Mouse (Mus musculus) MEL (cell line): Measurements from ENCODE around the gene Zfp212. TPM values are rescaled to one million over a fixed set of nuclear protein-coding genes. Genes with fewer than 3 reads are reported as not detected.

Experiments used
- DNase-seq: peaks from one replicate; pipeline ENCODE4 v3.0.0; 2011; ENCODE audit warnings: low read depth, low spot score
- H3K27ac ChIP-seq: 2 replicates; pipeline ENCODE4 v1.5.1; 2012; ENCODE audit warnings: low read depth, mild to moderate bottlenecking, control low read depth, low read length, moderate library complexity; ENCODE audit not compliant: control insufficient read depth
- H3K27me3 ChIP-seq, 2 experiments: fragments of 150-350 bp in 1 of 2; sonication (generic) in 1 of 2; 2 replicates each; pipeline ENCODE4 v1.6.1; 2012; ENCODE audit warnings: low read length in 2 of 2, mild to moderate bottlenecking in 2 of 2, improper control_type of control experiment in 1 of 2, moderate library complexity in 1 of 2; ENCODE audit not compliant: insufficient read depth in 2 of 2, control insufficient read depth in 1 of 2
- H3K36me3 ChIP-seq, 2 experiments: 2 replicates each; pipeline ENCODE4 v1.6.1; 2012 to 2014; ENCODE audit warnings: low read length in 2 of 2, improper control_type of control experiment in 1 of 2, inconsistent platforms in 1 of 2, mild to moderate bottlenecking in 1 of 2; ENCODE audit not compliant: insufficient read depth in 2 of 2, control insufficient read depth in 1 of 2
- H3K4me1 ChIP-seq, 2 experiments: fragments of 150-350 bp in 1 of 2; sonication (generic) in 1 of 2; 2 replicates each; pipeline ENCODE4 v1.6.1; 2012; ENCODE audit warnings: low read length in 2 of 2, improper control_type of control experiment in 1 of 2, mild to moderate bottlenecking in 1 of 2; ENCODE audit not compliant: insufficient read depth in 2 of 2, control insufficient read depth in 1 of 2
- H3K4me3 ChIP-seq, 2 experiments: fragments of 150-350 bp in 1 of 2; sonication (generic) in 1 of 2; 2 replicates each; pipeline ENCODE4 v1.5.1; 2012; ENCODE audit warnings: low read depth in 2 of 2, low read length in 2 of 2, mild to moderate bottlenecking in 2 of 2, moderate library complexity in 2 of 2, control low read depth in 1 of 2, improper control_type of control experiment in 1 of 2; ENCODE audit not compliant: control insufficient read depth in 1 of 2, insufficient read depth in 1 of 2
- H3K79me2 ChIP-seq: 2 replicates; pipeline ENCODE4 v1.6.1; 2012; ENCODE audit warnings: mild to moderate bottlenecking, low read length, moderate library complexity; ENCODE audit not compliant: control insufficient read depth, poor library complexity, insufficient read depth
- H3K9ac ChIP-seq: 2 replicates; pipeline ENCODE4 v1.6.1; 2012; ENCODE audit warnings: low read depth, mild to moderate bottlenecking, control low read depth, low read length, moderate library complexity; ENCODE audit not compliant: control insufficient read depth, poor library complexity, severe bottlenecking
- H3K9me3 ChIP-seq: fragments of 150-350 bp; sonication (generic); replicated peaks from 2 replicates; pipeline ENCODE4 v1.6.1; 2012; ENCODE audit warnings: mild to moderate bottlenecking, low read length, improper control_type of control experiment, moderate library complexity; ENCODE audit not compliant: insufficient read depth
- BHLHE40 ChIP-seq: IDR thresholded peaks from 2 replicates; pipeline ENCODE4 v1.6.1; 2012; ENCODE audit warnings: low read depth, mild to moderate bottlenecking, inconsistent platforms, low read length, improper control_type of control experiment, borderline replicate concordance
- CTCF ChIP-seq, 3 experiments: IDR thresholded peaks in 2 of 3; conservative IDR thresholded peaks in 1 of 3; 2 replicates each; pipeline ENCODE4 v1.5.1; 2011 to 2012; ENCODE audit warnings: low read length in 3 of 3, low read depth in 2 of 3, mild to moderate bottlenecking in 2 of 3, improper control_type of control experiment in 1 of 3, inconsistent platforms in 1 of 3, mixed read lengths in 1 of 3, moderate library complexity in 1 of 3; ENCODE audit not compliant: control insufficient read depth in 1 of 3, insufficient read depth in 1 of 3, poor library complexity in 1 of 3, severe bottlenecking in 1 of 3
- E2F4 ChIP-seq: IDR thresholded peaks from 2 replicates; pipeline ENCODE4 v1.6.1; 2011; ENCODE audit warnings: low read depth, low read length, improper control_type of control experiment, borderline replicate concordance
- ELF1 ChIP-seq: IDR thresholded peaks from 2 replicates; pipeline ENCODE4 v1.6.1; 2014; ENCODE audit warnings: low read depth, mild to moderate bottlenecking, inconsistent platforms, low read length, improper control_type of control experiment, moderate library complexity
- EP300 ChIP-seq, 2 experiments: IDR thresholded peaks; 2 replicates each; pipeline ENCODE4 v1.6.1; 2011; ENCODE audit warnings: improper control_type of control experiment in 2 of 2, low read length in 2 of 2, low read depth in 1 of 2, mild to moderate bottlenecking in 1 of 2
- GATA1 ChIP-seq: IDR thresholded peaks from 2 replicates; pipeline ENCODE4 v1.6.1; 2011; ENCODE audit warnings: low read depth, low read length, improper control_type of control experiment
- HCFC1 ChIP-seq: IDR thresholded peaks from 2 replicates; pipeline ENCODE4 v1.6.1; 2012; ENCODE audit warnings: low read depth, mild to moderate bottlenecking, inconsistent platforms, low read length, improper control_type of control experiment, moderate library complexity
- JUND ChIP-seq: IDR thresholded peaks from 2 replicates; pipeline ENCODE4 v1.6.1; 2011; ENCODE audit warnings: low read depth, mild to moderate bottlenecking, improper control_type of control experiment, low read length
- KAT2A ChIP-seq: conservative IDR thresholded peaks from 2 replicates; pipeline ENCODE4 v1.6.1; 2012; ENCODE audit warnings: low read depth, low read length, improper control_type of control experiment, inconsistent platforms
- MAFK ChIP-seq: IDR thresholded peaks from 2 replicates; pipeline ENCODE4 v1.6.1; 2011; ENCODE audit warnings: low read depth, mild to moderate bottlenecking, low read length, improper control_type of control experiment, borderline replicate concordance
- MEF2A ChIP-seq: IDR thresholded peaks from 2 replicates; pipeline ENCODE4 v1.6.1; 2014; ENCODE audit warnings: low read depth, mild to moderate bottlenecking, inconsistent platforms, low read length, improper control_type of control experiment; ENCODE audit not compliant: poor library complexity, insufficient replicate concordance, severe bottlenecking; ENCODE audit errors: extremely low read depth
- MYC ChIP-seq: IDR thresholded peaks from 2 replicates; pipeline ENCODE4 v1.6.1; 2011; ENCODE audit warnings: low read depth, mild to moderate bottlenecking, low read length, improper control_type of control experiment, moderate library complexity
- NELFE ChIP-seq: IDR thresholded peaks from 2 replicates; pipeline ENCODE4 v1.6.1; 2011; ENCODE audit warnings: low read depth, low read length, improper control_type of control experiment
- NRF1 ChIP-seq: IDR thresholded peaks from 2 replicates; pipeline ENCODE4 v1.6.1; 2014; ENCODE audit warnings: low read depth, mild to moderate bottlenecking, inconsistent platforms, low read length, improper control_type of control experiment, moderate library complexity; ENCODE audit not compliant: poor library complexity, insufficient read depth, severe bottlenecking
- POLR2A ChIP-seq, 2 experiments: IDR thresholded peaks; 2 replicates each; pipeline ENCODE4 v1.6.1; 2011 to 2012; ENCODE audit warnings: low read length in 2 of 2, mild to moderate bottlenecking in 2 of 2, control low read depth in 1 of 2, improper control_type of control experiment in 1 of 2, low read depth in 1 of 2, moderate library complexity in 1 of 2; ENCODE audit not compliant: control insufficient read depth in 1 of 2, insufficient read depth in 1 of 2, poor library complexity in 1 of 2
- POLR2AphosphoS2 ChIP-seq: IDR thresholded peaks from 2 replicates; pipeline ENCODE4 v1.6.1; 2011; ENCODE audit warnings: low read length, improper control_type of control experiment
- POLR2AphosphoS5 ChIP-seq: IDR thresholded peaks from 2 replicates; pipeline ENCODE4 v1.6.1; 2012; ENCODE audit warnings: low read depth, borderline replicate concordance, mild to moderate bottlenecking, inconsistent platforms, low read length, moderate library complexity, mixed read lengths
- RCOR1 ChIP-seq: IDR thresholded peaks from 2 replicates; pipeline ENCODE4 v1.6.1; 2012; ENCODE audit warnings: low read depth, mild to moderate bottlenecking, inconsistent platforms, low read length, improper control_type of control experiment
- SIN3A ChIP-seq: IDR thresholded peaks from 2 replicates; pipeline ENCODE4 v1.6.1; 2012; ENCODE audit warnings: low read length, improper control_type of control experiment, inconsistent platforms
- SMC3 ChIP-seq: IDR thresholded peaks from 2 replicates; pipeline ENCODE4 v1.6.1; 2011; ENCODE audit warnings: low read depth, low read length, improper control_type of control experiment
- TBP ChIP-seq: IDR thresholded peaks from 2 replicates; pipeline ENCODE4 v1.8.0; 2011; ENCODE audit warnings: low read depth, low read length, improper control_type of control experiment
- TCF12 ChIP-seq: IDR thresholded peaks from 2 replicates; pipeline ENCODE4 v1.6.1; 2014; ENCODE audit warnings: low read depth, mild to moderate bottlenecking, inconsistent platforms, low read length, improper control_type of control experiment, moderate library complexity
- ZC3H11A ChIP-seq: IDR thresholded peaks from 2 replicates; pipeline ENCODE4 v1.6.1; 2012; ENCODE audit warnings: low read depth, mild to moderate bottlenecking, inconsistent platforms, low read length, improper control_type of control experiment
- ZKSCAN1 ChIP-seq: IDR thresholded peaks from 2 replicates; pipeline ENCODE4 v1.6.1; 2012; ENCODE audit warnings: low read depth, mild to moderate bottlenecking, inconsistent platforms, low read length, improper control_type of control experiment, moderate library complexity
- ZMIZ1 ChIP-seq: IDR thresholded peaks from 2 replicates; pipeline ENCODE4 v1.6.1; 2012; ENCODE audit warnings: low read depth, mild to moderate bottlenecking, inconsistent platforms, low read length, improper control_type of control experiment, moderate library complexity
- ZNF384 ChIP-seq: IDR thresholded peaks from 2 replicates; pipeline ENCODE4 v1.6.1; 2012; ENCODE audit warnings: low read depth, mild to moderate bottlenecking, inconsistent platforms, low read length, improper control_type of control experiment
- polyA plus RNA-seq, 2 experiments: library from polyadenylated mRNA; stranded (reverse) in 1 of 2; unstranded in 1 of 2; fragments of >175 nt in 1 of 2; fragments of >200 nt in 1 of 2; gene quantifications; 2 replicates each; pipeline versions ENCODE4 v1.2.1 to v1.2.4; 2012; ENCODE audit warnings: low replicate concordance in 2 of 2, low read depth in 1 of 2; ENCODE audit not compliant: insufficient read length in 2 of 2, insufficient read depth in 1 of 2, missing spikeins in 1 of 2
- total RNA-seq: library from RNA; depleted of rRNA; stranded (reverse); fragments of 300-350 nt; gene quantifications from 2 replicates; pipeline ENCODE4 v1.2.3, GENCODE M21; 2012

The Zfp212 gene
- total and polyA plus RNA-seq, 3 experiments = 7.4 to 17.5 TPM; not detected in 1

- DNase-seq = peak; percentile 48
- Histone ChIP-seq H3K27ac (peak overlapping the region; percentile 69; the same call in 1 of the 2 replicates), H3K27me3 (no peaks in the 10 kb centered on the region), H3K36me3 (peaks cover 2 to 15% of the 10 kb centered on the region in 2 experiments), H3K79me2 (peaks cover 16% of the 10 kb centered on the region), H3K9ac (peak overlapping the region; percentile 83), H3K4me1 (peaks cover 3 to 13% of the 10 kb centered on the region in 2 experiments), H3K4me3 (peak overlapping the region; percentile 88 to 92), H3K9me3 (no peaks in the 10 kb centered on the region)
- TF ChIP-seq POLR2AphosphoS5 (no peak), MAFK (no peak), RCOR1 (0 out of 2 replicates have a peak, but pooled peaks have one; percentile 22), MYC (no peak), KAT2A (no peak), ZKSCAN1 (no peak), EP300 (IDR thresholded peaks at IDR 0.05; ENCODE audit: low read depth in 1 of 2, low read length in 2 of 2) (peak; percentile 66 to 69), ELF1 (no peak), CTCF (IDR thresholded peaks at IDR 0.05 in 2 of 3, conservative IDR thresholded peaks at IDR 0.05 in 1 of 3; ENCODE audit: control insufficient read depth in 1 of 3, insufficient read depth in 1 of 3, low read depth in 2 of 3, low read length in 3 of 3, poor library complexity in 1 of 3, severe bottlenecking in 1 of 3) (no peak), ZNF384 (no peak), ZMIZ1 (no peak), SIN3A (0 out of 2 replicates have a peak, but pooled peaks have one; percentile 15), TCF12 (0 out of 2 replicates have a peak, but pooled peaks have one; percentile 25), NELFE (no peak), SMC3 (no peak), TBP (no peak), ZC3H11A (no peak), JUND (no peak), HCFC1 (no peak), E2F4 (no peak), MEF2A (no peak), POLR2AphosphoS2 (no peak)
Observed at GRCm38 (mm10) chr6:47954425-47954824, 34.1 kb downstream of the Zfp212 start.

- H3K27ac ChIP-seq = no peak overlapping the region
- no peak overlapping the region for H3K9ac ChIP-seq
- DNase-seq = no peak
- H3K9me3 ChIP-seq = no peaks in the 10 kb centered on the region
- H3K4me1 ChIP-seq = peaks cover 3 to 13% of the 10 kb centered on the region in 2 experiments
- no peak for TF ChIP-seq SMC3
- TF ChIP-seq GATA1 = no peak
- TF ChIP-seq CTCF (IDR thresholded peaks at IDR 0.05 in 2 of 3, conservative IDR thresholded peaks at IDR 0.05 in 1 of 3; ENCODE audit: control insufficient read depth in 1 of 3, insufficient read depth in 1 of 3, low read depth in 2 of 3, low read length in 3 of 3, poor library complexity in 1 of 3, severe bottlenecking in 1 of 3) = no peak
- TF ChIP-seq TCF12 = no peak
- TF ChIP-seq MYC = no peak
- no peak for TF ChIP-seq NELFE
- TF ChIP-seq POLR2A (IDR thresholded peaks at IDR 0.05; ENCODE audit: control insufficient read depth in 1 of 2, insufficient read depth in 1 of 2, low read depth in 1 of 2, low read length in 2 of 2, poor library complexity in 1 of 2) = no peak
- no peak for TF ChIP-seq NRF1
- TF ChIP-seq BHLHE40 = no peak
- peaks cover 16% of the 10 kb centered on the region for H3K79me2 ChIP-seq
- no peaks in the 10 kb centered on the region for H3K27me3 ChIP-seq
- no peak overlapping the region for H3K4me3 ChIP-seq
- peaks cover 4 to 13% of the 10 kb centered on the region in 2 experiments for H3K36me3 ChIP-seq
Observed at GRCm38 (mm10) chr6:47957816-47958215, 37.5 kb downstream of the Zfp212 start.
